Mouse (Mus musculus): ENCODE results near the gene Lrwd1.

Lrwd1 gene

GRCm38 (mm10) chr5:136135571-136136291 lies at the start of gene Lrwd1, which contains the start of gene Alkbh4:
Lrwd1 (minus strand) TSS chr5:136136074.
Alkbh4 (plus strand) TSS chr5:136136146.
- ChIA-PET CTCF (interaction anchor here in 3 of 4 experiments (0.6 to 1.7 kb wide), 7 partner anchors 33 to 258 kb away, joined by 3 to 6 read pairs (median 4); no protein-coding TSS in a partner anchor), POLR2A (interaction anchor here in 3 of 4 experiments (0.6 to 2.8 kb wide), 7 partner anchors 12 to 263 kb away, joined by 3 to 11 read pairs (median 7); partner anchors contain the start of genes Polr2j (in 2 of the 3) and Ywhag (in 1 of the 3))

- POLR2A ChIA-PET = interaction anchor here in 3 of 4 experiments (0.6 to 1.6 kb wide), 10 partner anchors 8 to 1137 kb away, joined by 3 to 12 read pairs (median 3); partner anchors contain the start of gene Hspb1 (in 1 of the 3)
Measured at GRCm38 (mm10) chr5:136183766-136184165, 47.9 kb upstream of the Lrwd1 start.

GRCm38 (mm10) chr5:136182830-136183229 lies 47.0 kb upstream of the Lrwd1 start:
- POLR2A ChIA-PET = interaction anchor here in 2 of 4 experiments (1.1 to 1.6 kb wide), 2 partner anchors 8 to 12 kb away, joined by 3 to 6 read pairs; partner anchors contain the start of gene Orai2 (in 1 of the 2)

More at GRCm38 (mm10) chr5:136183766-136184165, 47.9 kb upstream of the Lrwd1 start:
- CTCF ChIA-PET = interaction anchor here (0.6 to 1.2 kb wide), 25 partner anchors 9 to 1238 kb away, joined by 3 to 6 read pairs (median 3); partner anchors contain the start of gene Orai2 (in 1 of the 4)

GRCm38 (mm10) chr5:136182049-136182448 lies 46.2 kb upstream of the Lrwd1 start:
- POLR2A ChIA-PET = interaction anchor here (0.6 to 1.2 kb wide), 6 partner anchors 10 to 294 kb away, joined by 3 to 5 read pairs (median 3); partner anchors contain the start of genes Dtx2 (in 1 of the 4), Hspb1 (in 1 of the 4) and Prkrip1 (in 1 of the 4)
- CTCF ChIA-PET = interaction anchor here in 2 of 4 experiments (0.6 to 1.5 kb wide), 3 partner anchors 69 to 376 kb away, joined by 3 read pairs; no protein-coding TSS in a partner anchor

More at GRCm38 (mm10) chr5:136182830-136183229, 47.0 kb upstream of the Lrwd1 start:
- CTCF ChIA-PET = interaction anchor here in 2 of 4 experiments (0.9 to 1.2 kb wide), 4 partner anchors 13 to 201 kb away, joined by 3 to 6 read pairs (median 4); partner anchors contain the start of gene Orai2 (in 1 of the 2)

- CTCF ChIA-PET = interaction anchor here in 2 of 4 experiments (0.6 to 1.5 kb wide), 3 partner anchors 10 to 86 kb away, joined by 3 read pairs; no protein-coding TSS in a partner anchor
- POLR2A ChIA-PET = interaction anchor here in 3 of 4 experiments (0.6 to 1.2 kb wide), 7 partner anchors 9 to 293 kb away, joined by 3 to 5 read pairs (median 3); partner anchors contain the start of genes Hspb1 (in 1 of the 3) and Prkrip1 (in 1 of the 3)
Measured at GRCm38 (mm10) chr5:136181197-136181596, 45.3 kb upstream of the Lrwd1 start.

- ChIA-PET CTCF (interaction anchor here in 2 of 4 experiments (0.5 to 1.2 kb wide), 6 partner anchors 33 to 889 kb away, joined by 3 to 4 read pairs (median 4); no protein-coding TSS in a partner anchor), POLR2A (interaction anchor here in 2 of 4 experiments (0.5 to 2.6 kb wide), 8 partner anchors 10 to 389 kb away, joined by 3 to 9 read pairs (median 4); partner anchors contain the start of genes Dtx2 (in 1 of the 2) and Prkrip1 (in 1 of the 2))
Measured at GRCm38 (mm10) chr5:136179594-136179993, 43.7 kb upstream of the Lrwd1 start.

- CTCF ChIA-PET = interaction anchor here in 3 of 4 experiments (0.5 to 2.1 kb wide), 5 partner anchors 10 to 534 kb away, joined by 3 to 7 read pairs (median 4); no protein-coding TSS in a partner anchor
- POLR2A ChIA-PET = interaction anchor here in 2 of 4 experiments (0.5 to 2.1 kb wide), 10 partner anchors 18 to 406 kb away, joined by 3 to 5 read pairs (median 3); partner anchors contain the start of gene Prkrip1 (in 1 of the 2)
Measured at GRCm38 (mm10) chr5:136173606-136174463, 38.0 kb upstream of the Lrwd1 start.

DNA sequence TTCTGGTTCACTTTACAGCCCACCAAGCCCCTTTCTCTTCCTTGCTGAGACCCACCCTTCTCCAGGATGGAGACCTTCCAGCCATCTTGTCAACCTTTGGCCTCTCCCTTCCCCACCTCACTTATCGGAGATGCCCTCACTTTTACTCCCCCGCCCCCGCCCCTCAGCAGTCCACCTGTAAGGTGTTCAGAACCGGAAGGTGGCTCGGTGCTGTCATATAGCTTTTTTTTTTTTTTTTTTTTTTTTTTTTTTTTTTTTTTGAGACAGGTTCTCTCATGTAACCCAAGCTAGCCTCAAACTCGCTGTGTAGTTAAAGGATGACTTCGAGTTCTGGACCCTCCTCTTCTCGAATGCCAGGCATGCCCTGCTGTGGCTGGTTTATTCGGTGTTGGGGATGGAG lies 37.1 kb upstream of the Lrwd1 start:
- ChIA-PET CTCF (interaction anchor here in 3 of 4 experiments (0.5 to 2.1 kb wide), 4 partner anchors 14 to 535 kb away, joined by 4 to 8 read pairs (median 6); no protein-coding TSS in a partner anchor), POLR2A (interaction anchor here in 2 of 4 experiments (0.6 to 1.5 kb wide), 9 partner anchors 8 to 373 kb away, joined by 3 read pairs; partner anchors contain the start of genes Polr2j (in 1 of the 2) and Prkrip1 (in 1 of the 2))

DNA sequence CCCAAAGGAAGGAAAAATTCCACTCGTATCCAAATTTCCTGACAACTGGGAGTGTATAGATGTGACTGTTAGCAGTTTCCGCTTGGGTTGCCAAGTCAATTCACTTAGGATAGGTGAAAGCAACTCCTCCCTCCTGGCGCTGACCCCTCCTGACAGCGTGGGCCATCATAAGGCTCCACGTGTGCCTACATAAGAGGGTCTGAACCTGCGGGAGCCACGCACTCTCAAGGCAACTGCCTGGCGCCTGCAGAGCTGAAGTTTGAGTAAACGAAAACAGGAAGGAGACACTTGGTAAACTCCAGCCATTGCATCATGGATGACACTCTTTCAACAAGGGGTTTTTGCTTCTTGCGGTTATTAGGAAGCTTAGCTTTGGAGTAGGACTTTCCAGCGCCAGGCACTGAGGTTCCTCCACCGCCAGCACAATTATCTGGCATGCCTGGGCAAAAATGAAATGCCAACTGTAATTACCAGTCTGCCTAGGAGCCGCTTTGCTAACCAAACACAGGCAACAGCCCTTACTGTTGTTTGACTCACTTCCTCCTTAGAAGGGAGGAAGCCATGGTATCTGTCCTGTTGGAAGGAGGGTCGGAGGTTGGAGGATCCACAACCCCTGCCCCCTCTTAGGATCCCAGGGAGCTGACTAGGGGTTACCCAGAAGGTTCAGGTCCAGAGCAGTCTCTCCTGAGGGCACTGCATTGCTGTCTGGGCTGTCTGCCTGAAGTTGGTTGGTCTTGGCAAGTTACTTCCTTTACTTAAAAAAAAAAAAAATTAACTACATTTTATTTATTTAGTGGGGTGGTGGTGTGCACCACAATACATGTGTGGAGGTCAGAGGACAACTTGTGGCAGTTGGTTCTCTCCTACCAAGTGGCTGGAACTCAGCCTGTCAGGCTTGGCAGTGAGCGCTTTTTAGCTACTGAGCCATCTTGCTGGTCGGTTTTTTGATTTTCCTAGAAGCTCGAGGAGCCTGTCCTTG lies 35.8 kb upstream of the Lrwd1 start:
- ChIA-PET POLR2A (interaction anchor here (0.5 to 1.7 kb wide), 9 partner anchors 9 to 1023 kb away, joined by 3 to 4 read pairs (median 3); partner anchors contain the start of genes Cux1 (in 1 of the 4) and Polr2j (in 1 of the 4)), CTCF (interaction anchor here (0.6 to 2.1 kb wide), 6 partner anchors 12 to 270 kb away, joined by 3 to 8 read pairs (median 5); partner anchors contain the start of gene Polr2j (in 1 of the 4))

DNA sequence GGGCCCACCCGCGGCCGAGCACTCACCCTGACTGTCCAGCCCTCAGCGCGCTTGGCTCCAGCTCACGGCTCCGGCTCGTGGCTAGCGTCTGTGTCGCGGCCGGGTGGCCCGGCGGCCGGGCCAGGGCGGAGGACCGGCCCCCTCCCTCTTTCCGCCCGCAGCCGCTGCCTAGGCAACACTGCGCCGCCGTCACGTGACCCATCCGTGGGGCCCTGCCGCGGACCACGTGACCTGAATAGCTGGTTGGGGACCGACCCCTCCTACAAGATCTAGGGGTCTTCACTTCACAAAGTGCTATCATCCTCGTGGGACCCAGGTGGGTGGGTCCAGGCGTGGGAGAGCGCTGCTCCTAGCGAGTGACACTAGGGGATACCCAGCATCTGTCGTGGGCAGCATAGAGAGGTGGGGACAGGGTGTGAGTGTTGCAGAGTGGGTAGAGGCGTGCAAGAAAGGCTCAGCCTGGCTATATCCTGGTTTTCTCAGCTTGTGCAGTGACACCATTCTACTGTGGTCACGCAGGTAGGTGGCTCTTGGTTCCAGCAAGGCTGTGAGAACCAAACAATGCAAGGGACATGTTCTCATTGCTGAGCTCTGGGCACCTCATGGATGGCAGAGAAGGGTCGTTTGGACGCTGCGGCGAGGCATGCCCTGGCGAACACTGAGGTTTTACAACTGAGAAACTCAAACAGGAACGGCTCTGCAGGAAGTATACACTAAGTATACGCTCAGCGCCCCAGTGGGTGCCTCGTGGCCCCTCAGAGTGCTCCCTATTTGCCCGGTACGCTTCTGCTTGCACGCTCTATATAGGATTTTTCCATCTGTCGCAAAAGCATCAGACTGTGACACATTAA lies 34.9 kb upstream of the Lrwd1 start, which contains the start of gene Orai2:
Orai2 (minus strand) TSS at position 202 of the 851 bp plus-strand sequence.
- POLR2A ChIA-PET = interaction anchor here in 3 of 4 experiments (0.7 to 2.2 kb wide), 11 partner anchors 11 to 397 kb away, joined by 3 to 7 read pairs (median 3); partner anchors contain the start of genes Cux1 (in 1 of the 3) and Prkrip1 (in 1 of the 3)

GRCm38 (mm10) chr5:136169626-136170511 lies 34.0 kb upstream of the Lrwd1 start:
- CTCF ChIA-PET = interaction anchor here in 3 of 4 experiments (0.6 to 1.5 kb wide), 11 partner anchors 13 to 759 kb away, joined by 3 to 10 read pairs (median 4); no protein-coding TSS in a partner anchor
- POLR2A ChIA-PET = interaction anchor here in 3 of 4 experiments (0.6 to 2.2 kb wide), 13 partner anchors 10 to 197 kb away, joined by 3 to 8 read pairs (median 4); partner anchors contain the start of gene Prkrip1 (in 1 of the 3)

More for the DNA sequence above, 34.9 kb upstream of the Lrwd1 start, which contains the start of gene Orai2:
- CTCF ChIA-PET = interaction anchor here (0.6 to 1.5 kb wide), 13 partner anchors 13 to 758 kb away, joined by 3 to 10 read pairs (median 3); partner anchors contain the start of gene Polr2j (in 1 of the 4)

DNA sequence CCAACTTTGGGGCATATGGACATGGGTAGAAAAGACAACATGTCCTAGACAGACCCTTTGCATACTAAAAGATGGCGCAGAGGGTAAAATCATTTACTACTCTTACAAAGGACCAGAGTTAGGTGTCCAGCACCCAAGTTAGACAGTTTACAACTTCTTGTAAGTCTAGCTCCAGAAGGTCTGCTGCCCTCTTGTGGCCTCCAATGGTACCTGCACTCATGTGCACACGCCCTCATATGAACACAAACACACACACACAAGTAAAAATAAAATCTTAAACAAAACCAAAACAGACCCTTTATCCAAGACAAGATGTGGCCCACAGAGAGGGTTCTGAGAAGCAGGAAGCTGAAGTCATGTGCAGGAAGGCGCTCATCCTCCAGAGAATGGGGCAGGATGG lies 32.2 kb upstream of the Lrwd1 start:
- CTCF ChIA-PET = interaction anchor here in 3 of 4 experiments (0.5 to 1.0 kb wide), 6 partner anchors 15 to 843 kb away, joined by 3 read pairs; no protein-coding TSS in a partner anchor

DNA sequence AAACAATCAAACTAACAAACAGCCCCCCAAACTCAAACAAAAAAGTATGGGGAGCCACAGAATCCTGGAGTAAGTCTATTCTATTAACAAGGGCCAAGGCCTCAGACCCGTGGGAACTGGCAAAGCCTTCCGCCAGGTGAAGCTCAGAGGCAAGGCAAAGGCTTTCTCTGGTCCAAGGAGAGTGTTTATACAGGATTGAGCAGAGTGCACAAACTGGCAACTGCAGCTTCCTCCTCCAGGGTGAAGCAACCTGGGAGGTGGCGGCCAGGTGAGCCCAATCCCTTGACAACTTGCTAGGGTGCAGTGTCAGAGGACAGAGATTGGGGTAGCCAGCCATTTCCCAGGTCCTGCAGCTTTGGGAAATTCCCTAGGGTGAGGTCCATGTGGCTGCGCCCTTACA lies 31.4 kb upstream of the Lrwd1 start:
- ChIA-PET CTCF (interaction anchor here in 2 of 4 experiments (0.7 to 0.9 kb wide), 3 partner anchors 15 to 205 kb away, joined by 3 to 4 read pairs (median 3); no protein-coding TSS in a partner anchor), POLR2A (interaction anchor here in 1 of 4 experiments (0.6 to 1.1 kb wide), 3 partner anchors 22 to 108 kb away, joined by 3 to 8 read pairs (median 3); no protein-coding TSS in a partner anchor)

More for the DNA sequence above, 32.2 kb upstream of the Lrwd1 start:
- POLR2A ChIA-PET = interaction anchor here in 1 of 4 experiments (0.9 to 2.0 kb wide), 4 partner anchors 12 to 102 kb away, joined by 3 to 8 read pairs (median 3); partner anchors contain the start of gene Prkrip1
